Mouse (Mus musculus) liver, adult 2 months (tissue): Measurements from ENCODE around the gene Sarnp.

Experiments
- CTCF ChIP-seq: fragments of 200-500 bp; IDR thresholded peaks from 2 replicates; pipeline ENCODE4 v1.5.1; 2011; ENCODE audit warnings: low read depth, low read length, control low read depth
- POLR2A ChIP-seq: fragments of 200-500 bp; IDR thresholded peaks from 2 replicates; pipeline ENCODE4 v1.6.1; 2011; ENCODE audit warnings: low read length, control low read depth; ENCODE audit not compliant: insufficient read depth; ENCODE audit errors: extremely low read depth

DNA sequence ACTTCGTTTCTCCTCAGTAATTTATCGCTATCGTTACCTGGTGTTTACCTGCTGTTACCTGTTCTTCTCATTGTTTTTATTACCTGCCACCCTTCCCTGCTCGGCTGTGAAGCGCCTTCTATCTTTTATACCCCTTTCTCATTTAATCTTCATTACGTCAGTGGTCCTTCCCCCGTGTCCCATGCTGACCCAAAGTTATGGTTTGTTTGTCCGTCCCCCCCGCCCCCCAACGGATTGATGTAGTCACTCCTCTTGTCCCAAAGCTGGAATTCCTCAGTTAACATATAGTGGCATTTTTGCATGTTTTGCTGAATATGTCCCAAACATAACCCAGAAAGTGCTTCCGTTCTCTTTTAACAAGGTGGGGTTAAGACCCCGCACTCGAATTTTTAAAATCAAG is 5.0 kb downstream of the Sarnp start:
- TF ChIP-seq CTCF (no peak), POLR2A (no peak)
